Mouse (Mus musculus) cortical plate, adult 2 months (tissue): ENCODE data around the gene Il1f8.

Experiments used
- CTCF ChIP-seq: fragments of 200-500 bp; IDR thresholded peaks from 2 replicates; pipeline ENCODE4 v1.5.1; 2011; ENCODE audit warnings: mild to moderate bottlenecking, control low read depth, low read length; ENCODE audit not compliant: insufficient read depth; ENCODE audit errors: extremely low read depth
- POLR2A ChIP-seq: fragments of 200-500 bp; IDR thresholded peaks from 2 replicates; pipeline ENCODE4 v1.6.1; 2011; ENCODE audit warnings: mild to moderate bottlenecking, low read length, control low read depth; ENCODE audit not compliant: insufficient read depth; ENCODE audit errors: extremely low read depth

DNA sequence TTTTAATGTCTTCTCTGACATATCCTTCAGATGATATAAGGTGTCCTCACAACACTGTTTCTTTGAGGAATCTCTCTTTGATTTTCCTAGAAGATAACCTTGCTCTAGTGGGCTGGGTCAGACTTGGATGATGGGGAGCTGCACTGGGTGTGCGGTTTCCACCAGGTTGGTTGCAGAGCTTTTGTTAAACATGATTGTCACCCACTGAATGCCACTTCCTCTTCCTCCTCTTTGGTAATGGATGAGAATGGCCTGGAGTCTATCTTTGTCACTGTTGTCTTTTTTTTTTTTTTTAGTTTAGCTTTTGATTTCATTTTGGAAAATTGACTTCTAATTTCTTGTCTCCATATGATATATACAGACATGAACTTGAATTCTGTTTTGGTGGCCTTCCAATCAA, 18.6 kb upstream of the Il1f8 start:
- no peak for TF ChIP-seq CTCF
- TF ChIP-seq POLR2A: no peak
